Mouse (Mus musculus): ENCODE measurements around the gene Tenm4.

The Tenm4 gene

GRCm38 (mm10) chr7:96170924-96171595, at the start of gene Tenm4:
TSS of gene Tenm4 (plus strand) at chr7:96171246.
- no peak for DNase-seq

GRCm38 (mm10) chr7:96130763-96131162, 40.3 kb upstream of the Tenm4 start:
- no peak for DNase-seq

- no peak for DNase-seq
These were observed 39.9 kb upstream of the Tenm4 start for GRCm38 (mm10) chr7:96131175-96131574.

- no peak for DNase-seq
These were observed 34.5 kb upstream of the Tenm4 start for GRCm38 (mm10) chr7:96136497-96136961.

- no peak for DNase-seq
These were observed 29.2 kb upstream of the Tenm4 start for GRCm38 (mm10) chr7:96141876-96142275.

- peak; percentile 21 for DNase-seq
These were observed 28.0 kb upstream of the Tenm4 start for GRCm38 (mm10) chr7:96142973-96143596.

GRCm38 (mm10) chr7:96147436-96147835, 23.6 kb upstream of the Tenm4 start:
- DNase-seq = no peak

GRCm38 (mm10) chr7:96148191-96148590, 22.9 kb upstream of the Tenm4 start:
- no peak for DNase-seq

GRCm38 (mm10) chr7:96151277-96151676, 19.8 kb upstream of the Tenm4 start:
- DNase-seq = peak; percentile 53

- DNase-seq = no peak
These were observed 19.1 kb upstream of the Tenm4 start for GRCm38 (mm10) chr7:96151961-96152360.

- no peak for DNase-seq
These were observed 18.6 kb upstream of the Tenm4 start for GRCm38 (mm10) chr7:96152431-96152830.

- no peak for DNase-seq
These were observed 18.1 kb upstream of the Tenm4 start for GRCm38 (mm10) chr7:96152924-96153359.

- DNase-seq = no peak
These were observed 17.0 kb upstream of the Tenm4 start for GRCm38 (mm10) chr7:96154025-96154424.

GRCm38 (mm10) chr7:96156481-96157255, 14.4 kb upstream of the Tenm4 start:
- DNase-seq = no peak

- no peak for DNase-seq
These were observed 6.9 kb upstream of the Tenm4 start for GRCm38 (mm10) chr7:96164141-96164540.

- no peak for DNase-seq
These were observed 2.1 kb upstream of the Tenm4 start for GRCm38 (mm10) chr7:96168921-96169320.

- DNase-seq = no peak
These were observed 834 bp downstream of the Tenm4 start for GRCm38 (mm10) chr7:96171596-96172563.

- no peak for DNase-seq
These were observed 5.7 kb downstream of the Tenm4 start for GRCm38 (mm10) chr7:96176781-96177180.

- DNase-seq = no peak
These were observed 10.7 kb downstream of the Tenm4 start for GRCm38 (mm10) chr7:96181751-96182150.

GRCm38 (mm10) chr7:96183195-96183594, 12.1 kb downstream of the Tenm4 start:
- DNase-seq = no peak

- no peak for DNase-seq
These were observed 14.4 kb downstream of the Tenm4 start for GRCm38 (mm10) chr7:96185411-96185810.

GRCm38 (mm10) chr7:96203812-96204560, 32.9 kb downstream of the Tenm4 start:
- no peak for DNase-seq

All from right cerebral cortex, adult 18-20 months (tissue).